In the genomic region with DNA sequence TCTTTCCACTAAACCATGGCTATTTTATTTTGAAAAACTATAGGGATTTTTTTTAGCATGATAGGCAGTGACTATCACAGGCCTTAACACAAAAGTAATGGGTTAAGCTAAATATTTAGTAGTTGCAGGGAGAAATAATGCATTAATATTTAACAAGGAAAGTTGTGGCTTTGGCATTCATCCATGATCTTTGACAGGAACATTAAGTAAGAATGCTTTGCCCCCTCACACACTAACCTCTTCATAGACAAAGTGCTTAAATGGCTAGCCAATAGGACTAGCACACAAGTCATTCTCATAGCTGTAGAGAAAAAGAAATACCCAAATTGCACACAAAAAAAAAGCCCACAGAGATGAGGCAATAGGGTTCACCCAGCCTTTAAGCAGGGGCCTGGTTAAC, we compare ENCODE assay signal across 21 mouse cellular contexts. TPM values are rescaled to one million over a fixed set of nuclear protein-coding genes. Genes with fewer than 3 reads are reported as not detected.
"Had no signal": no experiment of that assay in that cellular context is flagged by ENCODE, and none has a peak within 500 bp of the region (broad histone marks: within the 10 kb centered on the region; RNA-seq: fewer than 3 reads in every experiment).

No protein-coding gene starts in this region.

- H3K4me1 ChIP-seq: megakaryocyte, embryonic 14.5 days; midbrain, embryonic 10.5 days; midbrain, embryonic 12.5 days; neural tube, embryonic 12.5 days; stomach, embryonic 15.5 days had no signal

- H3K4me2 ChIP-seq: lung, embryonic 14.5 days; midbrain, embryonic 12.5 days; neural tube, embryonic 12.5 days; stomach, embryonic 15.5 days had no signal

- DNase-seq: lung, adult 18-20 months; lung, embryonic 14.5 days; lung, postnatal 10 days; lung, postnatal 36 days; midbrain, embryonic 14.5 days; right cerebral cortex, postnatal 14 days; thymus, adult 2 months; thymus, postnatal 25 days; thymus, postnatal 4 days had no signal

- H3K36me3 ChIP-seq: midbrain, embryonic 10.5 days; midbrain, embryonic 12.5 days; neural tube, embryonic 12.5 days; stomach, embryonic 15.5 days had no signal

- H3K27ac ChIP-seq: macrophage; midbrain, embryonic 10.5 days; midbrain, embryonic 12.5 days; neural tube, embryonic 12.5 days; stomach, embryonic 15.5 days; stomach, postnatal 0 days had no signal

- H3K9ac ChIP-seq: lung, embryonic 14.5 days; midbrain, embryonic 12.5 days; neural tube, embryonic 12.5 days; stomach, embryonic 15.5 days had no signal

- H3K4me3 ChIP-seq: megakaryocyte, embryonic 14.5 days; midbrain, embryonic 10.5 days; midbrain, embryonic 12.5 days; neural tube, embryonic 12.5 days; stomach, embryonic 15.5 days had no signal

- H3K9me3 ChIP-seq: megakaryocyte, embryonic 14.5 days; midbrain, embryonic 10.5 days; midbrain, embryonic 12.5 days; neural tube, embryonic 12.5 days; stomach, embryonic 15.5 days had no signal

- H3K27me3 ChIP-seq: megakaryocyte, embryonic 14.5 days; midbrain, embryonic 12.5 days; neural tube, embryonic 12.5 days; stomach, embryonic 15.5 days had no signal

RNA-seq across cellular contexts. Expression of gene Slc22a22, which starts 11.4 kb away (rescaled TPM):
- polyA plus RNA-seq: lung, embryonic 14.5 days; lung, embryonic 16.5 days; macrophage; midbrain, embryonic 10.5 days; midbrain, embryonic 12.5 days; midbrain, embryonic 14.5 days; midbrain, postnatal 0 days; neural tube, embryonic 12.5 days; neural tube, embryonic 14.5 days; spleen, adult 2 months; stomach, embryonic 15.5 days; stomach, postnatal 0 days; thymus, adult 2 months; urinary bladder, adult 2 months had no signal
